Mouse (Mus musculus): ENCODE measurements around the gene Rasgrf1.

- TF ChIP-seq POLR2A (IDR thresholded peaks at IDR 0.05; ENCODE audit: control insufficient read depth, extremely low read depth, insufficient read depth, low read length, poor library complexity) (no peak), CTCF (IDR thresholded peaks at IDR 0.05; ENCODE audit: borderline replicate concordance, control insufficient read depth, extremely low read depth, insufficient read depth, low read length, poor library complexity) (no peak)
Observed at GRCm38 (mm10) chr9:89988053-89988452, 78.3 kb downstream of the Rasgrf1 start.

Measured in thymus, adult 2 months (tissue).